Mouse (Mus musculus) ovary, adult 18-20 months (tissue): ENCODE results near the gene Rsph6a.

Experiments
- DNase-seq: peaks from one replicate; pipeline ENCODE4 v3.0.0; 2022; ENCODE audit warnings: low spot score, mixed read lengths

Gene Rsph6a

DNA sequence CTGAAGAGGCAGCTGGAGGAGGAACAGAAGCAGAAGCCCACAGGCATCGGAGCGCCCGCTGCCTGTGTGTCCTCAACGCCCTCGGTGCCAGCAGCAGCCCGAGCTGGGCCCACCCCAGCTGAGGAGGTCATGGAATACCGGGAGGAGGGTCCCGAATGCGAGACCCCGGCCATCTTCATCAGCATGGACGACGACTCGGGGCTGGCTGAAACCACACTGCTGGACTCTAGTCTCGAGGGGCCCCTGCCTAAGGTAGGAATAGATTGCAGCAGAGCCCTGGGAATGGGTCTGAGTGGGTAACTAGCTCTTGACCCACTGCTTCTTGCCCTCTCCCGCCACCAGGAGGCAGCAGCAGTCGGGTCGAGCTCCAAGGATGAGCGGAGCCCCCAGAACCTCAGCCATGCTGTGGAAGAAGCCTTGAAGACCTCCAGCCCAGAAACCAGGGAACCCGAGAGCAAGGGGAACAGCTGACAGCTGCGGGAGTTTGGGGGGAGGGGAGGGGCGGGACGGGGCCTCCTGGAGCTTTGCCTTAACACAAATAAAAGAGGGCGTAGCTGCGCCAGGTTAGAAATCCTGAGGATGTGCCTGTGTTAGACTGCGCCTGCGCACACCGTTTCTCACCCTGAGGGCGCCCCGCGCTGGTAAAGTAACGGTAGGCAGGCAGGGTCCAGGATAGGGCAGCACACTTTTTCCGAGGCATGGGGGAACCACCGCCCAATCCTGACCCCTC, at the start of gene Rsph6a:
Rsph6a (plus strand) TSS at position 644 of the 730 bp plus-strand sequence.
- DNase-seq, result no peak

DNA sequence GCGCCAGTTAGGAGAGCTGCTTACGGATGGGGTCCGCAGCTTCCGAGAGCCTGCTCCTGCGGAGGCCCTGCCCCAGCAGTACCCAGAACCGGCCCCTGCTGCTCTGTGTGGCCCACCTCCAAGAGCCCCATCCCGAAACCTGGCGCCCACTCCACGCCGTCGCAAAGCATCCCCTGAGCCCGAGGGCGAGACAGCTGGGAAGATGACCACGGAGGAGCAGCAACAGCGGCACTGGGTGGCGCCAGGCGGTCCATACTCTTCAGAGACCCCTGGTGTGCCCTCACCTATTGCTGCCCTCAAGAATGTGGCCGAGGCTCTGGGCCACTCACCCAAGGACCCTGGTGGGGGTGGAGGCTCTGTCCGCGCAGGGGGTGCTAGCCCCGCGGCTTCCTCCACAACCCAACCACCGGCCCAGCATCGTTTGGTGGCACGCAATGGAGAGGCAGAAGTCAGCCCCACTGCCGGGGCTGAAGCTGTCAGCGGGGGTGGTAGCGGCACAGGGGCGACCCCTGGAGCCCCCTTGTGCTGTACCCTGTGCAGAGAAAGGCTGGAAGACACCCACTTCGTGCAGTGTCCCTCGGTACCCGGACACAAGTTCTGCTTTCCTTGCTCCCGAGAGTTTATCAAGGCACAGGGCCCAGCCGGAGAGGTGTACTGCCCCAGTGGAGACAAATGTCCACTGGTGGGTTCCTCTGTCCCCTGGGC, 48.9 kb upstream of the Rsph6a start:
- DNase-seq, result no peak

DNA sequence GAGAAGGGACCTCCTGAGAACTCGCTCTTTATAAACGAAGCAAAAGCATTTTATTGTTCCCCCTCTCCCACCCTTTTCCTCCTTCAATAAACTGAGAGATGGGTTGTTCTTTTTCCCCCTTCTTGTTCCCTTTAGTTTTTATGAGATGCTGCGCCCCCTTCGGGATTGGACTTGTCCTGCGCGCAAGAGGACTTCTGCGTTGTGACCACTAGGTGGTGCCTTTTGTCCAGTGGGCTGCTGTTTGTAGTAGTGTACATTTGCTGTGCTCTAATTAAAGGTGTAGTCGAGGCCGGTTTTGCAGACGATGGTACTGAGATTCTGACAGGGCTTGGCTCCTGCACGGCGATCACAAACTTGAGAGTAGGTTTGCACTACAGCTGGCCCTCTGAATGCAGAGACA, 48.0 kb upstream of the Rsph6a start:
- DNase-seq, result peak; percentile 58

DNA sequence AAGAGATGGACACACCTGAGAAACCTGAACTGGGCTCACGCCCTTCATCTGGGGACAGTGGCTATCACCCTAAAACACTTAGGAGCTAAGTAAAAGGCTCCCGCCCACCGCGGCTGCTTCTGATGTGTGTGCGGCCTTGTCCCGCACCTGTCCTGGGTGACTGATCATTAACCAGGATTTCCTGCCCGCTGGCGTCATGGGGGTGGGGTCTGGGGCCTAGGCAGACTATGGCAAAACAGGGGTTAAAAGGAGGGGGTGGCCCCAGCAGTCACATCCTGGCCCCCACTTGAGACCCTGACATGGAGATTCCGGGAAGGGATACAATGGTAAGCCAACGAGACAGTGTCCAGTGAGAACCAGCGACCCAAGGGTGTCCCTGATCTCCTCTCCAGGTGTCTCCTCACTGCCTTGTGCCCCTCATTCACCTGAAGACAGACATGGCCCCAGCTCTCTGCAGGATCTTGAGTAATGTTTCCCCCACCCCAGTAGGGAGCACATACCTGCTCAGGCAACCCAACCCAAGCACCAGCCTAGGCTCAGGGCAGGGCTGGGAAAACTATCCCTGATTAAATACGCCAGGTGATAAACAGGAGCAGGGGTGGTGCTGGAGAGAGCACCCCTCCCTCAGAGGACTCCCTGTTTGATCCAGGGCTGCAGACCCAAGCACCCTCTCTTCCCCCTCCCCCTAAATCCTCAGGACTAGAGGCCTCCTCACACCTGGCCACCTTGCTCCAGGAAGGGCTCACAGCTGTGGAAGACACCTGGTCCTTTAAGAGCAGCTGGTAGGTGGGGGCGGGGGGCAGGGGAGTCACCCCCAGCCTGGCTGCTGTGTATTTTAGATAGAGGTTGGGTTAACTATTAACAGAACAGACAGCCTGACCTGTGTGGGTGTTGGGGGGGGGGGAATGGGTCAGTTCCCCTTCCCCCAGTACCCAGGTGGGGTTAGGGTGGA, 47.2 kb upstream of the Rsph6a start:
- no peak for DNase-seq

DNA sequence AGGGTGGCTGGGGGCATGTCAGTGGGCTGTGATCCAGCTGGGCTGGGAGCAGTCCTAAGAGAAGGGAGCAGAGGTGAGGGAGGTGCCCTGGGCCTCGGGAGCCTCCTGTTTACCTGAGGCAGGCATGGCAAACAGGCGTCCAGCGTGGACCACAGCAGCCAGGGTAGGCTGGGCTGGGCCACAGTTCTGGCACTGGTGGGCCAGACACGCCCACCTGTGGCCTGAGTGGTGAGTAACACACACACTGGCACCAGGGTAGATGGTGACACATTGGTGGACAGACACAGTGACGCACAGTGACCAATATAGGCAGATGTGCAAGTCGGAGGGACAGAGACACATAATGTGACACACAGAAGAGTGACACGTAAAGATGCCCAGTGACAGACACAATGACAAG, 43.9 kb upstream of the Rsph6a start:
- no peak for DNase-seq

DNA sequence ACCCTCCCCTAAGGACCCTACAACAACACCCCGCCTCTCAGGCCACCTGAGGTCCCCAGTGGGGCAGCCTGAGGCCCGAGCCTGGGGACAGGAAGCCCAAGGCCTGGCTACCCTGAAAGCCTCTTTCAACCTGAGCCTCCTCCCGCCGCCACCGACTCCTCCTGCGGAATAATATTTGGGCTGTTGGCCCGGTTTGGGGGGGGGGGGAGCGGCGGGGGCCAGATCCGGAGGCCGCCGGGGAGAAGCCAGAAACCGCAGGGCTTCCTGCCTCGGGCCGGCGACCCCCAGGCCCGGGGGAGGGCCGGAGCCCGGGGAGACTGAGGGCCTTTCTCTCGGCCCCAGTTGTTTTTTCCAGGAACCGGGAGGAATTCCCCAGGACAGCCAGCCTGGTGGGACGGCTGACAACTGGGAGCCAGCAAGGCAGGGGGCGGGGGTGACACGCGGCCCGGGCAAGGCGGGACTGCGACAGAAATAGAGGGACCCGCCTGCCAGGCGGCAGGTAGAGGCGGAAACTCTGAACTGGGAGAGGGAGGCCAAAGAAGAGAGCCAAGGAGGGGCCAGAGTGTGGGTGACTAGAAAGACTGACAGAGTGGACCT, 42.4 kb upstream of the Rsph6a start:
- DNase-seq, result no peak

DNA sequence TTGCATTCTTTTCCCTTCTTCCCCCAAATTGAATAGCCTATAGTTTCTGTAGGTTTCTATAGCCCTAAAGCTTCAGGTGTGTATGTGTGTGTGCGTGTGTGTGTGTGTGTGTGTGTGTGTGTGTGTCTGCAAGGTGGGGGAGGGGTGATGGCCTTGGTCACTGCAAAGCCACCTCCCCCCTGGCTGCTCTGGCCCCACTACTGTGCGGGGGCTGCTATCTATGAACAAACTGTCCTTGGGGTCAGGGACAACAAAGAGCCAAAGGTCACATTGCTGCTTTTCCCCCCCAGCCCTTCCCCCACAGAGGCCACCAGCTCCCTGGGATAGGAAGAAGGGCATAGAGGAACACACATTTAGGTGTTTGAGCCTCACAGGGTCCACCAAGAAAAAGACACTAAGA, 41.6 kb upstream of the Rsph6a start:
- no peak for DNase-seq

DNA sequence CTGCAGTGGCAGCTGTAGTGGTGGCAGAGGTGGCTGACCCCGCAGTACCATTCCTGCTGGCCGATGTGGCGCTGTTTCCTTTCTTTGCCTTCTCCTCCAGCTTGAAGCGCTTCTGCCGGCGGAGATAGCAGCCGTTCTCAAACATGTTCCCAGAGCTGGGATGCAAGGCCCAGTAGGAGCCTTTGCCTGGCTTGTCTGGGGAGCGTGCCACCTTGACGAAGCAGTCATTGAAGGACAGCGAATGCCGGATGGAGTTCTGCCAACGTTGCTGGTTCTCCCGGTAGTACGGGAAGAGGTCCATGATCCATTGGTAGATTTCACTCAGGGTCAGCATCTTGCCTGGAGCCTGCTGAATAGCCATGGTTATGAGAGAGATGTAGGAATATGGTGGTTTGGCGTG, 40.0 kb upstream of the Rsph6a start:
- no peak for DNase-seq

DNA sequence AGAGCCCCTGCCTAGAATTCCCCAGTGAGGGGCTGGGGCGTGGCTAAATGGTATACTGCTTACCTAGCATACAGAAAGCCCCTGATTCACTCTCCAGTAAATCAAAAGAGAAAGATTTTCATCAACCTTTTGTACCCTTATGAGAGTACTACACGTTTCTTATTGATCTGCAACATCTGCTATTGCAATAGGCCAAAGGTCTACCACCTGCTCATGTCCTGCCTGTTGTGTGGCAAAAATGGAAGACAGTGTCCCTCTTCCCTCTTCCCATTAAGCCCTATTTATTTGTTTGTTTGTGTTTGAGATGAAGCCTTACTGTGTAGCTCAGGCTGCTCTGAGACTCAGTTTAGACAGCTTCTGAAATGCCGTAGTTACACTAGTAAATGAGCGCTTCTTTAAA, 38.4 kb upstream of the Rsph6a start:
- no peak for DNase-seq

DNA sequence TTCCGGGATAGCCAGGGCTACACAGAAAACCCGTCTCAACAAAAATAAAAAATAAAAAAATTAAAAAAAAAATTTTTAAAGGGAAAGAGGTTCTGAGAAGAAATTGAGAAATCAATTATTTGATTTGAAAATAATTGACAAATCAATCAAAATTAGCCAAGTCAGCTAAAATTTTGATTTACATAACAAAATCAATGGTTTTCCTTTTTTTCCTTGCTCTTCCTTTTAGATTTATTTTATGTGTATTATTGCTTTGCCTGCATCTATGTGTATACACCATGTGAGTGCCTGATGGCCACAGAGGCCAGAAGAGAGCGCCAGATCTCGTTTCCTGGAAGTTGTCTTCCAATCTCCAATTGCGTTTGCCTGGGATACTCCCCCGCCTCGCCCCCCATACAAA, 36.6 kb upstream of the Rsph6a start:
- no peak for DNase-seq

DNA sequence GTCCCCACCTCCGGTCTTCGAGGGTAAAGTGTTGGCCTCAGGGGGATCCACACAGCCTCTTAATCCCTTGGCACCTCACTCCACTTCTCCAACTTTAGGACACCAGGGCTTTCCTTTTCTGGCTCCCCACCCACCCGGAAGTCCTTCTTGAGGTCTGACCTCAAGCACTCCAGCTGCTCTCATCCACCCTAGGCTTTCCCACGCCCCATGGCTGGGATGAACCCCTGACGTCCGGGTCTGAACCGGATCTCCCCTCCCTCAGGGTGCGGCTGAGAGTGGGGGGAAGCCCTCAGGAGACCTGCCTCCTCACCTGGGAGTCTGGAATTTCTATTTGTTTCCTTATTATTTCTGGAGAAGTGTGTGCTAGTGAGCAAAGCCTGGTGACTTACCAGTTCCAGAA, 33.4 kb upstream of the Rsph6a start:
- DNase-seq, result no peak

DNA sequence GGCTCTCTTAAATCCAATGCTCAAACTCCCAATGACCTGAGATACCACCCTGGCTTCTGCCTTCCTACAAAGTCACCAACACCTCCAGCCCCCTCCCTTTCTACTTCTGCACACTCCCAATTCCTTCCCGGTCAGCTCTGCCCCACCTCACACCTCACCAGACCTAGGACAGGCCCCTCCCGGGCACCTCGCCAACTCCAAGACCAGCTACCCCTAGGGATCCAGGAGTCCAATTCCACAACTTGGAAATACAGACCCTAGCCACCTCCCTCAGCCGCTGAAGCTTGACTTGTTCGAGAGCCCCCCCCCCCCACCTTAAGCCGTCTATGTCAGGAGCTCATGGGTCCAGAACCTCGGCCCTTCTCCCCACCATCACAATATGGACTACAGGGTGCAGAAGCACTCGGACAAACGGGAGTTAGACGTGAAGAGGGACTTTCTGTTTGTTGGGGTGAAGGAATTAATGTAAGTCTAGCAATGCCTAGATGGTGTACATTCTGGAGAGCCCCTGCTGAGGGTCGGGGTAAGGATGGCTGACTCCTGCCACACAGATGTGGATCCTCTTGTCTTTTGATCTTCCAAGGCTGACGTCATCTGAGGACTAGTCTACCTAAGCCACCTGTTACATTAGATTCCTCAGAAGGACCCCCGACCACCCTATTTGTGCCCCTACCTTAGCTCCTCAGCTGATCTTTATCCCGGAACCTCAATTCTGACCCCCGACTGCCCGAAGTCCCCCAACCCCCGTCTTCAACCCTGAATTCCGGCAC, 32.1 kb upstream of the Rsph6a start:
- no peak for DNase-seq

DNA sequence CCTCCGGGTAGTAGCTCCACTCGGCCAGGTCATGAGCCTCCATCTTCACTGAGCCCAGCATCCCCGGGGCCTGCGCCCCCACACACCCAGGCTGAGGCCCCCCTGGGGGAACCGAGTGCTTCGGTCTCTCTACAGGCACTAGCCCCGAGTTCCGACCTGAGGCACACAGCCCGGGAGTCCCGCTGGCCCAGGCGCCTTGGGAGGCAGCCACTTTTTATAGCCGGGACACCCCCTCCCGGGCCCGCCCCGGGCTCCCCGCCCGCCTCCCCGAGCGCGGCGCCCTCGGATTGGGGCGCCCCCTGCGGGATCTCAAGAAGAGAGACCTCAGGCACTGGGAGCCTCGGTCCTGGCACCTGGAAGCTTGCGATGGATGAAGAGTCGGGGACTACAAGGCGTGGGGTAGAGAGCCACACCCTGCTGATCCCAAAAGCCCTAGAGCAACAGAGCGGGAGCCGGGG, 31.1 kb upstream of the Rsph6a start, which contains the start of gene Foxa3:
Foxa3 (minus strand) TSS at position 182 of the 458 bp plus-strand sequence.
- DNase-seq, result peak; percentile 48

DNA sequence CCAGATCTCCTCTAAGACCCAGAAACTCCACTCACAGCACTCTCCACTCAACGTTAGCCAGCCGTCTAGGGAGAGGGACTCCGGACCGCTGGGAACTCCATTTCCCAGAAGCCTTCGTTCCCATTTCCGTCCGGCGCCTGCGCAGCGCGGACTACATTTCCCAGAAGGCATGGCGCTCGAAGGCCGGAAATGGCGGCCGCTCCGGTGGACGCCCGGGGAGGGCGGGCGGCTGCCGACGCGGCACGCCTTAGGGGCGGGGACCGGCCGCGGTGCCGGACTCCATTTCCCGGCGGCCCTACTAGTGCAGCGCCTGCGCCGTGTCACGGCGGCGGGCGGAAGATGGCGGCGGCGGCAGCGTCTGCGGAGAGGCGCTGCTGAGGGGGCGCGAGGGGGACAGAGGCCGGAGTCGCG, 30.4 kb upstream of the Rsph6a start, which contains the start of gene Sympk:
Sympk (plus strand) TSS at position 282 of the 411 bp plus-strand sequence.
- DNase-seq, result peak; percentile 94

DNA sequence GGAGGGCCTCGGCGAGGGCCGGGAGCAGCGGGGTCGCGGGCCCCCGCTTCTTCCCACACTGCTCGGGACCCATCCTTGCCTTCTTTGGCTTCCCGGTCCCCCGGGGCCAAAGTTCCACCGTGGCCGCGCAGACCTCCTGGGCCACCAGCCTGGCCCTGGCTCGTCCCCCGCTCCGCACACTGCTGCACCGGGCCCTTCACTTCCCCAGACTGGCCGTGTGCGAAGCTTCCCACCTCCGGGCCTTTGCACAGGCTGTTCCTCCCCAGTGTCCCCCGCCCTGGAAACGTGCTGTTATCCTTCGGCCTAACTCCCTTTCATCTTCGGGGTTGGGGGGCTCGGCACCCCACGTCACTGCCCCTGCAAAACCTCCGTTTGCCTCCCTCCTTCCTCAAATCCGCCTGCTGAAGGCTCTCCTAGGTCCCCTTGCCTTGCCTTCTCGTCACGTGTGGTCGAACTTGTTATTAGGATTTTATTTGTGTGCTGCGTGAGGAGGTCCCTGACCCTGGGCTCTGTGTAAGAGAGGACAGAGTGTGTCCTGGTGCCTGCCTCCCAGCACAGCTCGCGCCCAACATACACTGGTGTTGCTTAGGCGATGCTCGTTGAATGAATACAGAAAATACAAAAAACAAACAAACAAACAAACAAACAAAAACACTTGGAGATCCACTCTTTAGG, 29.8 kb upstream of the Rsph6a start:
- DNase-seq, result no peak

DNA sequence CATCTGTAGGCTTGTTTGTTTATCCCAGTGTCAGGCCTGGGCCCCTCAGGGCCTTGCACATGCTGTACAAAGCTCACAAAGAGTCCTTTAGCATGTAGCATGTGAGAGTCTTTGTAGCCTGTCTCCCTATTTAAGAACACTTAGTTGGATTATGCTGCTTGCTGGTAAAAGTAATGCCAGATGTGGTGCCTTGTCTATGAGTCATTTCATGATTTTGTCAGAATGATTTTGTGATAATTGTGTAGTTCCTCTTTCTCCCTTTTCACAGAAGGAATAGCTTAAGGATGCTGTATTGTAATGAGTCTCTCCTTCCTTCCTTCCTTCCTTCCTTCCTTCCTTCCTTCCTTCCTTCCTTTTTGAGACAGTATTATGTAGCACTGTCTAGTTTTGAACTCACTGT, 26.4 kb upstream of the Rsph6a start:
- DNase-seq, result no peak

DNA sequence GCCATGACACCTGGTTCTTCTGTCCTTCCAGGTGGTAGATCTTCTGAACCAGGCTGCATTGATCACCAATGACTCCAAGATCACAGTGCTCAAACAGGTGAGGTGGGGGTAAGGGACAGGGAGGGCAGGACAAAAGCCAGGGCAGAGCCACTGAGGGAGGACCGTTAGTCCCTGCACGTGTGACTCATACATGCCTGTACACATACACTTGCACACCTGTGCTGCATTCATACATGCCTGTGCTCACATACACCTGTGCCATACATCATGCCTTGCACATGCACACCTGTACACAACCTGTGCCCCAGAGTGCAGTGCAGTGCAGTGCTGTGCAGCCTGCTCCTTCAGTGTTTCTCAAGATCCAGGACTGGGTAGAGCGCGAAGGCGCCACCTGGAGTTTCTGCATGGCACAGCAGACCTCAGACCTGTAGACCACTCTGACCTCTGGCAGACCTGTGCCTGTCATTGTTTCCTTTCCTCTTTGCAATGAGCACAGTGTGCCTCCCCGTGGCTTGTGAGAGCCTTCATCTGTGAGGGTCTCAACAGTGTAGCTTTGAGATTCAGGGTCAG, 25.3 kb upstream of the Rsph6a start:
- DNase-seq, result no peak

DNA sequence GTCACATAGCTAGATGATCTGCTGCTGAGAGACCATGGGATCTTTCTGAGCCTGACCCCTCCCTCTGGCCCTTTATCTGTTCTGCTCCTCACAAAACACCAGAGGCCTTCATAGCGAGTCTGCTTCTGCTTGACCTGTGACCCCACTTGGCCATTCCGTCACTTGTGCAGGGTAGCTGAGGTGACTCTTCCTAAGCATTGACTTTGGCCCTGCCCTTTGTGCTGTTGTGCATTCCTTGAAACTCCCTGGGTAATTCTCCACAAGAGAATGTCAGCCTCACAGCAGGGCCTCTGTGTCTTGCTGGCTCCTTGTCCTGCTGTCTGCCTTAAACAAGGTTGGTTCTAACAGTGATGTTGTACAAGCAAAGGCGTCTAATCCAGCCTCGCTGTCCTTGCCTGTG, 22.8 kb upstream of the Rsph6a start:
- DNase-seq, result no peak

DNA sequence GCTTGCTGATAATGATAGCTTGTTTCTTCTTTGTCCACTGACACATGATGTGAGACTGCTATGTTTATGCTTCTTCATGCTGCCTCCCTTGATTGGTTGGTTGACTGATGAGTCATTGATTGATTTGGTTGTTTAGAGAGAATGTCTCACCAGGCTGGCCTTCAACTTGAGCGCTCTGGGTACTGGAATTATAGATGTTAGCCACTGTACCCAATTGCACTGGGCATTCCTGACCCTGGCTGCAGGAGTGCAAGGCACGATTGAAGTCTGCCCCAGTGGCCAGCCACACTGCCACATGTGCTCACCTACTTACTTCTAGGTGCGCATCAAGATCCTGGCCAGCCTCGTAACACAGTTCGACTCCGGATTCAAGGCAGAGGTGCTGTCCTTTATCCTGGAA, 9.9 kb upstream of the Rsph6a start:
- DNase-seq, result no peak
